In the genomic region with DNA sequence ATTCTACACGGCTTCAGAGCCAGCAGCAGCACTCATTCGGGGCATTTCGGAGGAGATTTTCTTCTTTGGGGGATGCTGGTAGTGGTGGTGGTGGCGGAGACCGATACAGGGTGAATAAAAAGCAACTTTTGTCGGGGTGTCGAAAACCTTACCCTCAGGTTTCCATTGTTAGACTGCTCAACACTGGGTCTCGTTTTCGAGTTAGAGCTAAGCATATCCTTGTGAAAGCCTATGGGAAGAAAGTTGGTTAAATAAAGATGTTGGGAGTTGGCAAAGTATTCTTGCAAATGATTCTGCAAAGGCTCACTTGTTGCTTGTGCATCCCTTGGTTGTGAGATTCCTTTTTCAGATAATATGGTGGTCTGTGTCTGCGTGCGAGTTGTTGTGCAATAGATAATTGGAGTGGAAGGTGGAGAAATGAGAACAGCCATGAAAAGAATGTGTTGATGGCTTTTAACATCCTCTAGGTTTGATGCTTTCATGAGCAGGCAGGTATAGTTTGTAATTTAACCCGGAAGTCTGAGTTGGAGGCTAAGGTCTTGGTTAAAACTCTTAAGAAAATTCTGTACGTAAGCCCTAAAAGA, we compare ENCODE assay signal across 8 mouse cellular contexts. TPM values are rescaled to one million over a fixed set of nuclear protein-coding genes. Genes with fewer than 3 reads are reported as not detected.
DNase-seq lines count a peak whose midpoint lies in the region; ATAC-seq and TF ChIP-seq lines count a peak whose summit lies in the region.
"Had no signal": no experiment of that assay in that cellular context is flagged by ENCODE, and none has a peak within 500 bp of the region (broad histone marks: within the 10 kb centered on the region; RNA-seq: fewer than 3 reads in every experiment).

No protein-coding gene starts in this region.

- peak overlapping the region; percentile 94 for H3K27ac ChIP-seq in lung, postnatal 0 days (ENCODE audit: low read length)
- peak overlapping the region; percentile 93 for H3K27ac ChIP-seq in forebrain, embryonic 10.5 days
- peak overlapping the region; percentile 87 for H3K27ac ChIP-seq in limb, embryonic 14.5 days (replicated peaks; ENCODE audit: low read depth, low read length)
- H3K27ac ChIP-seq in stomach, embryonic 15.5 days, result peak overlapping the region; percentile 94; the same call in 1 of the 2 replicates

- no peaks in the 10 kb centered on the region for H3K27me3 ChIP-seq in lung, postnatal 0 days (replicated peaks; ENCODE audit: insufficient read depth, low read length)
- H3K27me3 ChIP-seq in forebrain, embryonic 10.5 days (ENCODE audit: poor library complexity, severe bottlenecking), result peaks cover 78% of the 10 kb centered on the region
- H3K27me3 ChIP-seq in limb, embryonic 14.5 days (ENCODE audit: control insufficient read depth, insufficient read depth, low read length), result no peaks in the 10 kb centered on the region
- no peaks in the 10 kb centered on the region for H3K27me3 ChIP-seq in stomach, embryonic 15.5 days (replicated peaks)

- H3K4me2 ChIP-seq in lung, postnatal 0 days (replicated peaks; ENCODE audit: low read depth, low read length), result peak overlapping the region; percentile 99
- H3K4me2 ChIP-seq in limb, embryonic 14.5 days (replicated peaks; ENCODE audit: low read depth, low read length, severe bottlenecking), result peak overlapping the region; percentile 97
- peak overlapping the region; percentile 95 for H3K4me2 ChIP-seq in stomach, embryonic 15.5 days

- H3K36me3 ChIP-seq in lung, postnatal 0 days (ENCODE audit: insufficient read depth, low read length), result no peaks in the 10 kb centered on the region
- H3K36me3 ChIP-seq in forebrain, embryonic 10.5 days (replicated peaks), result no peaks in the 10 kb centered on the region
- H3K36me3 ChIP-seq in limb, embryonic 14.5 days (ENCODE audit: control insufficient read depth, insufficient read depth, low read length), result no peaks in the 10 kb centered on the region
- H3K36me3 ChIP-seq in stomach, embryonic 15.5 days, result no peaks in the 10 kb centered on the region

- H3K9ac ChIP-seq in lung, postnatal 0 days (replicated peaks; ENCODE audit: low read depth), result peak overlapping the region; percentile 68
- peak overlapping the region; percentile 88 for H3K9ac ChIP-seq in limb, embryonic 14.5 days (ENCODE audit: low read depth, low read length, severe bottlenecking)
- H3K9ac ChIP-seq in stomach, embryonic 15.5 days, result peak overlapping the region; percentile 80; the same call in 1 of the 2 replicates

- no peak for TF ChIP-seq EP300 in lung, postnatal 0 days (IDR thresholded peaks at IDR 0.05)

- DNase-seq in lung, postnatal 0 days (ENCODE audit: low spot score), result peak; percentile 34
- no peak for DNase-seq in lung, postnatal 10 days
- no peak for DNase-seq in forebrain, embryonic 10.5 days (ENCODE audit: extremely low spot score, low spot score)
- DNase-seq in limb, embryonic 14.5 days (ENCODE audit: low spot score), result no peak
- no peak for DNase-seq in right cerebral cortex, postnatal 10 days (ENCODE audit: low spot score in 2 of 2)
- DNase-seq: cerebellum, adult 11 months had no signal

- TF ChIP-seq POLR2A in limb, embryonic 14.5 days (IDR thresholded peaks at IDR 0.05; ENCODE audit: borderline replicate concordance, extremely low read depth, insufficient read depth, insufficient read length), result no peak

- peak overlapping the region; percentile 85 for H3K4me3 ChIP-seq in lung, postnatal 0 days (ENCODE audit: low read depth, low read length)
- peak overlapping the region; percentile 85 for H3K4me3 ChIP-seq in forebrain, embryonic 10.5 days
- peak overlapping the region; percentile 81 for H3K4me3 ChIP-seq in limb, embryonic 14.5 days (replicated peaks; ENCODE audit: low read length)
- H3K4me3 ChIP-seq in stomach, embryonic 15.5 days (replicated peaks), result peak overlapping the region; percentile 89

- no peak for TF ChIP-seq CTCF in lung, postnatal 0 days (IDR thresholded peaks at IDR 0.05)

- no peaks in the 10 kb centered on the region for H3K9me3 ChIP-seq in lung, postnatal 0 days (ENCODE audit: low read length)
- no peaks in the 10 kb centered on the region for H3K9me3 ChIP-seq in forebrain, embryonic 10.5 days
- no peaks in the 10 kb centered on the region for H3K9me3 ChIP-seq in limb, embryonic 14.5 days (ENCODE audit: control insufficient read depth, low read length)
- H3K9me3 ChIP-seq in stomach, embryonic 15.5 days, result no peaks in the 10 kb centered on the region

- 9% methylated on average over 13 of the region's 13 CpGs for WGBS in lung, postnatal 0 days
- 2% methylated on average over 13 of the region's 13 CpGs for WGBS in forebrain, embryonic 10.5 days
- 8% methylated on average over 13 of the region's 13 CpGs for WGBS in limb, embryonic 14.5 days
- WGBS in stomach, embryonic 15.5 days, result 10% methylated on average over 13 of the region's 13 CpGs

- ATAC-seq in lung, postnatal 0 days, result no peak
- ATAC-seq in limb, embryonic 14.5 days (ENCODE audit: low FRiP score, low read depth), result no peak
- ATAC-seq in stomach, embryonic 15.5 days (ENCODE audit: insufficient read depth, low FRiP score, low read depth), result no peak
- no peak for ATAC-seq in megakaryocyte progenitor cell, adult 5-6 weeks (replicated peaks; ENCODE audit: poor library complexity)

- peaks cover 26% of the 10 kb centered on the region; the same call in 1 of the 2 replicates for H3K4me1 ChIP-seq in lung, postnatal 0 days (ENCODE audit: insufficient read depth, low read depth, low read length)
- peaks cover 79% of the 10 kb centered on the region for H3K4me1 ChIP-seq in forebrain, embryonic 10.5 days
- H3K4me1 ChIP-seq in limb, embryonic 14.5 days (ENCODE audit: control insufficient read depth, insufficient read depth, low read length), result peaks cover 32% of the 10 kb centered on the region
- peaks cover 35% of the 10 kb centered on the region for H3K4me1 ChIP-seq in stomach, embryonic 15.5 days

RNA-seq across cellular contexts. Expression of gene Rreb1, which starts 49.9 kb away (rescaled TPM):
- polyA plus RNA-seq in lung, postnatal 0 days (2015; fragmentation: Nextera tagmentation; extraction: Ambion mirVana), result 10.0 and 11.2 TPM in 2 replicates
- 5.5 and 6.6 TPM in 2 replicates for polyA plus RNA-seq in forebrain, embryonic 10.5 days (2016; fragmentation: Nextera tagmentation; extraction: Ambion mirVana)
- polyA plus RNA-seq in limb, embryonic 14.5 days (2012; rRNA removed), result 21.4 and 22.4 TPM in 2 replicates
- 19.0 and 22.8 TPM in 2 replicates for polyA plus RNA-seq in limb, embryonic 14.5 days (2014; fragmentation: Nextera tagmentation; extraction: Ambion mirVana)
- 12.8 and 16.0 TPM in 2 replicates for polyA plus RNA-seq in stomach, embryonic 15.5 days (2015; fragmentation: Nextera tagmentation; extraction: Ambion mirVana)
- 58.0 and 62.9 TPM in 2 replicates for total RNA-seq in megakaryocyte progenitor cell, adult 5-6 weeks (2015)
- 14.7 and 19.4 TPM in 2 replicates for total RNA-seq in megakaryocyte progenitor cell, adult 5-6 weeks (2017)
